Mouse (Mus musculus) monocyte, adult 2 months (primary cell): Measurements from ENCODE around the gene Ccnc.

ENCODE experiments used
- DNase-seq, 2 experiments: peaks; one replicate each; pipeline ENCODE4 v3.0.0; 2022; ENCODE audit warnings: low spot score in 2 of 2, low read depth in 1 of 2

Gene Ccnc

DNA sequence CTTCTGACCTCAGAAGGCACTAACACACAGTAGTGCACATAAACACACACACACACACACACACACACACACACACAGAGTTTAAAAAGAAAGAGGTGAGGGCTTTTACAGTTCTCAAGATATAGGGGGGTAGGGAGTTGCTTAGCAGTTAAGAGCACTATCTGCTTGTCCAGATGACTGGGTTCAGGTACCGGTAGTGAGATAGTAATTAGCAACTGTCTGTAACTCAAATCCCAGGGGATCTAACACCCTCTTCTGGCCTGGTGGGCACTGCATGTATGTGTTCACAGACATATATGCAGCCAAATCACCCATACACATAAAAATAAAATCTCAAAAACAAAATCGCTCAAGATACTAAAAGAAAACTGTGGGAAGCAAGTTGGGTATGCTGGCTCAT lies 74.1 kb downstream of the Ccnc start:
- no peak for DNase-seq

DNA sequence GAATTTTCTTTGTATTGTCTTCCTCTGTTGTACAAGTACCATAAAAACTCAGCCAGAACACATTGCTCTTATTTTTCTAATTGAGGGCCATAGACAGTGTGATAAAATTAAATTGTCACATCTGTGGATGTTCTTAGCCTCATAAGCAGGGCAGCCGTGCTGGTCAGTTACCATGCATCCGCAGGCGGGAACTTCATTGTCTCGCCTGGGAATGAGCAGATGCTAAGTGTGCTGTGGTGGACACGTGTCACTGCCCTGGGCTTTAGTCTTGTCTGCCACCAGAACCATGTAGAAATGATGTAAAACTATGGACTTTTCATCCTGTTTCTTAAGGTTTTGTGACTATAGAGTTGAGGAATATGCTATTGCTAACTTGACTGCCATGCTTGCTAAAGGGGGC lies 79.7 kb downstream of the Ccnc start:
- DNase-seq: no peak
